40 mouse cellular contexts compared by ENCODE assay signal in genomic region chr9:19694898-19695379, GRCm38 (mm10). TPM values are rescaled to one million over a fixed set of nuclear protein-coding genes. Genes with fewer than 3 reads are reported as not detected.
"Had no signal": no experiment of that assay in that cellular context is flagged by ENCODE, and none has a peak within 500 bp of the region (broad histone marks: within the 10 kb centered on the region; RNA-seq: fewer than 3 reads in every experiment).

No protein-coding gene starts in this region.

RNA-seq across cellular contexts. Expression of gene Olfr857, which starts 14.3 kb away (rescaled TPM):
- total RNA-seq: left cerebral cortex, postnatal 10 days; left cerebral cortex, postnatal 14 days; left cerebral cortex, postnatal 25 days; left cerebral cortex, postnatal 36 days; left cerebral cortex, postnatal 4 days; liver, adult 2 months; megakaryocyte progenitor cell, adult 5-6 weeks; megakaryocyte, adult 5-6 weeks; megakaryocyte-erythroid progenitor cell, adult 5-6 weeks; midbrain, postnatal 0 days; monocyte, adult 5-6 weeks had no signal
- polyA plus RNA-seq: limb, embryonic 10.5 days; limb, embryonic 11.5 days; limb, embryonic 12.5 days; limb, embryonic 13.5 days; limb, embryonic 14.5 days; limb, embryonic 15.5 days; liver, adult 2 months; liver, embryonic 11.5 days; liver, embryonic 12.5 days; liver, embryonic 13.5 days; liver, embryonic 14.5 days; liver, embryonic 15.5 days; liver, embryonic 16.5 days; liver, postnatal 0 days; lung, adult 2 months; lung, embryonic 14.5 days; lung, embryonic 15.5 days; lung, embryonic 16.5 days; lung, postnatal 0 days; macrophage; midbrain, embryonic 10.5 days; midbrain, embryonic 11.5 days; midbrain, embryonic 12.5 days; midbrain, embryonic 13.5 days; midbrain, embryonic 14.5 days; midbrain, embryonic 15.5 days; midbrain, embryonic 16.5 days; midbrain, postnatal 0 days; myocyte; neural tube, embryonic 11.5 days; neural tube, embryonic 12.5 days had no signal
